Mouse (Mus musculus): ENCODE data around the gene Gm813.

Gm813 gene

DNA sequence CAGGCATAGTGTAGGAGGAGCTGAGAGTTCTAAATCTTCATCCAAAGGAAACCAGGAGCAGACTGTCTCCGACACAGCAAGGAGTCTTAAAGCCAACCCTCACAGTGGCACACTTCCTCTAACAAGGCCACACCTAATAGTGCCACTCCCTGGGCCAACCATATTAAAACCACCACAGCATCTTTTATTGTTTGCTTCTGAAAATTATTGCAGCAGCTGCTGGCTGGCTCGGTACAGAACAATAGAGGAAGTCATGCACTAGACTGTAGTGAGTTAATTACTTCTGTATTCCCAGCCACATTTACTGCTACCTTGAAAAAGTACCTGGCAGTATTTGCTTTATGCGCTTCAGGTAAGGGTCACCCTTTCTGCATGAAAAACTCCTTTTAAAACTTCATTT is 3.8 kb downstream of the Gm813 start:
- in situ Hi-C loops (cut with MboI, MseI), result loop anchor here (10.0 kb wide), 2 partner anchors 78 to 948 kb away; no protein-coding TSS in a partner anchor

- in situ Hi-C loops (cut with MboI, MseI), result no loop called here
Measured at GRCm38 (mm10) chr16:58607101-58607500, 9.7 kb downstream of the Gm813 start.

DNA sequence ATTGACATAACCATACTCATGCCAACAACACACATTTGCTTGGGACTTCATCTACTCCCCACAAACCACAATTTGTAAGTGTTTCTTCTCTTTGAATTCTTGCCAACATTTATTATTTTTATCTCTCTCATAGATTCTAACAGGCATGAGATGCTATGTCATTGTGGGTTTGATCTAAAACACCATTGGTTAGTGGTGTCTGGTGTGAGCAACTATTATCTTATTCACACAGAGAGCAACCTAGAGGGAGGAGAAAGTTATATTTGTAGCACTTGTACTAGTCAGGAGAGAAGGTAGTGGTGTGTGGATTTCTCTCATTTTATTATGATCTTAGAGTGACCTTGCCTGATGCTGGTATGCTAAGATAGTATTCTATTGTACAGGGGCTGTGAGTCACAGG is 12.1 kb downstream of the Gm813 start:
- in situ Hi-C loops (cut with MboI, MseI), result no loop called here

DNA sequence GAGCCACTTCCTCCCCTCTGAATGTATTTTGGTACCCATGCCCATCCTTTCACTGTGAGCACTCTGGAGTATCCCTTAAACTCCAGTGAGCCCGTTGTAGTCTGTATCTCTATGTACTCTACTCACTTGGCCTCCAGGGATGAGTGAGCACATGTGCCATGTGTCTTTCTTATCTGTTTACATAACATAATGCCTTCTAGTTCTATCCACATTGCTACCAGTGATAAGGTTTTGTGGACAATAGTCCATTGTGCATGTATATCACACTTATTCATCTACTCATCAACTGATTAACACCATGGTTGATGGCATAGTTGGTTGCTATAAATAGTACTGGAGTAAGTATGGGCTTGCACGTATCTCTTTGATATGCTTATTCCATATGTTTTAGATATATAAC is 12.9 kb downstream of the Gm813 start:
- in situ Hi-C loops (cut with MboI, MseI), result no loop called here

DNA sequence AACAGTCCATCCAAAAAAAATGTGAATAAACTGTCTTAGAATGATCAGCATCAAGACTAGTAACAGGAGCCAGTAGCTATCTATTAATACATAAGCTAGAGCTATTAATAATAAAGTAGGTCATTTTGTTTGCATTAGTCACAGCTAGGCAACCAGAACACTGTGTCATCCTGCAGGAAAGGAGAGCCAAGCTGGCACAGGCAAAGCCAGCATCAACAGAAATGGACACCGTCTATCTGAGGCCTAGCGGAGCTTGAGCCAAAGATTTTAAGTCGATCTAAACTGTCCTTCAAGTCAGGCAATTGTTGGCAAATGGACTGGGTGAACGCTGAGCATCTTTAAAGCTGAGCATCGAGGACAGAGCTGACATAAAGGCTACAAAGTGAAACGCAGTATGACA is 15.9 kb downstream of the Gm813 start:
- in situ Hi-C loops (cut with MboI, MseI), result no loop called here

DNA sequence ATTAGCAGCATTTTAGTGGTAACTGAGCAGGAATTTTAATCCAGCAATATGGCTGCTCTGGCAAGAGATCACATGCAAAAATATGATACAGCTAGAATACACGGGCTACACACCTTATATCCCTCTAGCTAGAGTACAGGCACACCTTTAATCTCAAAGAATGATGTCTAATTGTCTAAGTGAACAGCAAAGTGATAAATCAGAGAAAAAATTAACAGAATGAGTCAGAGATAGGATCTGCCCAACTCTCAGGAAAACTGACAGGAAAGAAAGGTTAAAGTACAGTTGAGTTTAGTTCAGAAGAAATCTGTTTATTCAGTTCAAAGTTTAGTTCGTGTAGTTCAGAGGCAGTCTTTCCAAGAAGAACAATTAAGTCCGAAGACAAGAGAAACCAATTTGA is 25.5 kb downstream of the Gm813 start:
- in situ Hi-C loops (cut with MboI, MseI), result no loop called here

DNA sequence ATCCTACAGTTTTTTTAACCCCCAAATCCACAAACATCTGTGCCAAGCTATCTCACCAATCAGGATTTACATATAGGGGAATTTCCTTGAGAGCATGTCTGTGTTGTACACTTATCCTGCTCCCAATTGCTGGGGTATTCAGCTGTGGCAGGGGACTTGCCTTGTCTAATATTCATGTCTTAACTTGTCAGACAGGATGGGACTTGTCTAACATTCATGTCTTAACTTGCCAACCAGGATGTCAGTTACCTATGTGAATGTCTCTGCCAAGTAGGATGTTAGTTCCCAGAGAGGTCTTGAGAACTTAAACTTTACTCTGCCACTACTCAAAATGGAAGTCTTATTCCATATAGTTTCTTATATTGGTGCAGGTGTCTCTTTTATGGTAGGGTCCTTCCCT is 27.3 kb downstream of the Gm813 start:
- in situ Hi-C loops (cut with MboI, MseI), result no loop called here

DNA sequence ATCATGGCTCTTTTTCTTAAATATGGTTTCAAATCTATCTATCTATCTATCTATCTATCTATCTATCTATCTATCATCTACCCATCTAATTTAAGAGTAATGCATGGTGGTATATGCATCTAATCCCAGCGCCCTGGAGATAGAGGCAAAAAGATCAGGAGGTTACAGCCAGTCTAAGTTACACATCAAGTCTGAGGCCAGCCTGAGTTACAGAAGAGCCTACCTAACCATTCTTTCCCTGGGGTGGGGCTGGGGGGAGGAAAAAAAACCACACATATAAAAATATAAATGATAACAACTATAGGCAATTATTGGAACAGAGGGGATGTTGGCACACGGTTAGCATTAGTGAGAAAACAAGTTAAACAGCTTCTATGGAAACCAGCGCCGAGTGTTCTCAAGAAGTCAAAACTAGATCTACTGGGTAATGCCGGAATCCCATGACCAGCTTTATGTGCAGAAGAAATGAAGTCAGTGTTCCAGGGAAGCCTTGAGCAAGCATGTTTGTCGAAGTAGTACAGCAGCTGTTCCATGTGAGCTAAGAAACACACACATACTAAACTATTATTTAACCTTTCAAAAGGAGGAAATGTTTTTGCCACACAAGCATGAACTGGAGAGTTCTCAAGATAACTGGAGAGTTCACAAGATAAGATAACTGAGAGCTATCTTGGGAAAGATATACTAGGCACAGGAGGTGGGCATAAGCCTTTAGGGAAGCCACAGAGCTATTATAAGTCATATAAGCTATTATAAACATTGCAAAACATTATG is 42.6 kb downstream of the Gm813 start:
- in situ Hi-C loops (cut with MboI, MseI), result no loop called here

DNA sequence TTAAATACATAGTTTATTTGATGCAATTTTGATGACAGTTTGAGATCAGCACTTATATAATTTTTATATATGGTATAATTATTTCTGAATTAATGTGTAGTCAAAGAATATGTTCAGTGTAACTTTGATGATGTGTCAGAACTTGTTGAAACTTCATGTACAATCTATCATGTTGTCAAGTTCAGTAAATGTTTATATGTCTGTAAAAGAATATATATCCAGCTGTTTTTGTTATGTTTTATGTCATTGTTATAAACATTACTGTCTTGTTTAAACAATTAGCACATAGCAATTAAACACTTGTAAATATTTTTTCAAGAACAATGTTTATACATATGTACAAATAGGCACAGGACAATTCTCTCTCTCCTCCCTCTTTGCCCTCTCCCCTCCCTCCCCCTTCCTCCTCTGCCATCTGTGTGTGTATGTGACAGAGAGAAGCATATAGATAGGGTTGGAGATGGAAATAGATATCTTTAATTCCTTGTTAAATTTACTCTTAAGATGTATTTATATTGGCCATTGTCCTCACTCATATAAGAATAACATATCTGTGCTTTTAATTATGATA is 46.0 kb downstream of the Gm813 start:
- in situ Hi-C loops (cut with MboI, MseI), result no loop called here
